Mouse (Mus musculus): ENCODE measurements at regions not wholly inside any gene's neighbourhood (a gene's known extent, or its start where the extent isn't known, plus 50 kb on each side); places are given as distances from the start of the nearest gene placed in this dataset.

DNA sequence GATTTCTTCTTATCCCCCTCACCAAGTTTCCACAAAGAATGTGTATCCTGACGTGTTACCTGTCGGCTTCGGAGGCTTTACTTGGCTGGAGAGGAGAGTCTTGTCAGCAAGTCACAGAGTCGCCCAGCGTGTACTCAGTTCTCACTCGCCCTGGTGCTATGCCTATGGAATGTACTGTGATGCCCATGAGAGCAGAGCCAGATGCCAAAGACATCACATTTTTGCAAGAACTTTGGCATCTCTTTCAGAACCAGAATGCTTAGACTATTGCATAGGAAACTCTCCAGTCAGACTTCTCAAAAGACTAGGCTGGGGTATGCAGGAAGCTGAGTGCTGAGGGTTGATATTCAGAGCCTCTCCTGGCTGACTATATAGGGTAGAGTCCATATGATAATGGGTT lies 99.3 kb upstream of the Tsc22d2 start:
- no peak for DNase-seq

DNA sequence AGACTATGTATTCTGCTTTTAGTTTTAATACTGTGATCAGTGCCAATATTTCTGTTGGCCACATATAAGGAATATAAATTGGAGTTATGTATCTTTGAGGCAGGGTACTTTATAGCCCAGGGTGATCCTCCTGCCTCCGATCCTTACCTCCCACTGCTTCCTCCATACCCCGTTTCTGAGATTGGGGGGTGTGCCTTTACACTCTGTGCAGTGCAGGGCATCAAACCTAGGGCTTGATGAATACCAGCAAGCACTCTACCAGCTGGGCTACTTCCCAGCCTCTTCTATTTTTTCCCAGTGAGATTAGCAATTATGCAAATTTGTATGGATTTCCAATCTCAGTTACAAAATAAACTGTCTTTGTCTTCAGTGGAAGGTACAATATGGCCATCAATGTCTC lies 97.3 kb upstream of the Tsc22d2 start:
- DNase-seq = no peak

DNA sequence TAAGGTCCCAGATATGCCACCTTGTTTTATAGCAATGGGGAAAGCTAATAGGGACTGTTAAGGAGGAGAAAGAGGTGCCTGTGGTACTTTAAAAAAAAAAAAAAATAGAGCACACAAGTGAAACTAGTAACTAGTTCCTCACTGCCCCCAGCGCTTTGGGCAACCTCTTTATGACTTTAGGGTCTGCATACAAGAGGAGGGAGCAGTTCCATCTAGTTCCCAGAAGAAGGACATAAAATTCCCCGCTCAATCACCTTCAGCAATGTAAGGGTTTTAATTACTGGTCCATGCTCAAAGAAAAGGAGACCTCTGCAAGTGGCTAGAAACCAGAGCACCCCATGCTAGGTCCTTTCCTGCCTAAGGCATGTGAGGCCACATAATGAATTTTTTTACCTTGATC lies 95.8 kb upstream of the Tsc22d2 start:
- no peak for DNase-seq

DNA sequence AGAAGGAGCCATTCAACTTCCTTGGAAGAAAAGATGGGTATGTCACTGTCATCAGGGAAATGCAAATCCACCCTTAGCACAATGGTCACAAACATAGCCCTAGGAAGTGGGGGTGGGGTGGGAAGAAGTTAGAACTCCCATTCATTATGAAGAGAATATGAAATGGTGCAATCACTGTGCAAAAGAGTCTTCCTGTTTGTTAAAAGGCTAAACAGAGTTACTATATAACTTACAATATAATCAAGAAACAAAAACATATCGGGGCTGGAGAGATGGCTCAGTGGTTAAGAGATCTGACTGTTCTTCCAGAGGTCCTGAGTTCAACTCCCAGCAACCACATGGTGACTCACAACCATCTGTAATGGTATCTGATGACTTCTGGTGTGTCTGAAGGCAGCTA lies 95.1 kb upstream of the Tsc22d2 start:
- DNase-seq = no peak

DNA sequence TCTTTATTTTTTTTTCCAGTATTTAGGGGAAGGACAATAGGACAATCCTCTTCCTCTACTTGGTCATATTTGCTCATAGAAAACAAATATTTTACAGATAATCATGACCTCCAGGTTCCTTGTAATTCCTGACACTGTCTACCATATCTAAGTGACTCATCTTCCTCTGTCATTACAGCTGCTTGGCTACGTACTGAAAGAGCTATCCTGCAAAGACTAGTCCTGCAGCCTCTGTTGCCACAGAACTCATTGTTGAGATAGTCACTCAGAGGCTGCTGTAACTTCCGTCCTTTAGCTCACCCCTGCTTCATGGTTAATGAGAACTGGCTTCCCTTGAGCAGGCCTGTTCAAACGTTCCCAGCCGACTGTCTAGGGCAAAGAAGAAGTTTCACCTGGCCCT lies 93.7 kb upstream of the Tsc22d2 start:
- DNase-seq = no peak

DNA sequence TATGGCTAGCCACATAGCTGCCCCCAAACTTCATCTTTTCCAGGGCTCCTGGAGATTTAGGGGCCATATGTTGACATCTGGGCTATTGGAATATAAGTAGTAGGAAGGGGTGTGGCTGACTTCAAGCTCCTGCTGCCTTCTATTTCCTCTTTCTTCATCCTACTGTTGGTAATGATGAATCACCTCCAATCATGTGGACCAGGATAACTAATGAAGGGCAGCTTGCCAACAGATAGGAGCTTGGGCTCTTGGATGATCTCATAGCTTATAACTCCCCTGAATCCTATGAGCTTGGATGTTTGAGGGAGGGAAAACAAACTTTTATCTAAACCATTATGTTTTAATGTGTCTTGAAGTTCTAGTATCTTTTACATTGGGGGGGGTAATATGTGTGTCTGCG lies 92.2 kb upstream of the Tsc22d2 start:
- DNase-seq = no peak

DNA sequence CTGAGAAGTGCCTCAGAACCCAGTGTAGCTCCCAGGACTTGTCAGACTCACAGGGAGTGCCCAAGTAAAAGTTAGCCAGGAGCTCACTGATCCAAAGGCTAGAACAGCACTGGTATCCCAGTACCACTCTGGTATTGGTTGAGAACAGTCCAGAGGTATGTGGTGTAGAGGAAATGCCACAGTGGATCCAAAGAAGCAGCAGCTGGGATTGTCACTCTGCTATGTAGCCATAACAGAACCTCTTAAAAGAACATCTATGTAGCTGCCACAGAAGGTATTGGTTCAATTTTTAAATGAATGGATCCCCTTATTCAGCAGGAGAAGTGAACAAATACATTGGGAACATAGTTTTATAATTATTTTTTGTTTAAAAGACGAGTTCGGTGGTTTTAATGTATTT lies 86.8 kb upstream of the Tsc22d2 start:
- no peak for DNase-seq

DNA sequence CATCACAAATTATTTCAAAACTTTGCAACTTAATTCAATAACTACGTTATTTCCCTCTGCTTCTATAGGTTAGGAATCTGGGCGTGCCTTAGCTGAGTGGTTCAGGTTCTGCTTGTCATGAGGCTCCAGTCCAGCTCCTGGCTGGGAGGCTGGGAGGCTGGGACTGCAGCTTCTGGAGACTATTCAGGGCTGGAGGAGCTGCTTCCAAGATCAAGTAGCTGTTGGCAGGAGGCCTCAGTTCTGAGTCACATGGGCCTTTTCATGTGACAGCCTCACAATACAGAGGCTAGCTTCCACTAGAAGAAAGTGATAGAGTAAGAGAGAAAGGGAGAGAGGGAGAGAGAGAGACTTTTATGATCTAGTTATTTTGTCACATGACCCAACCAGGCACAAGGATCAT lies 84.3 kb upstream of the Tsc22d2 start:
- DNase-seq = peak; percentile 66

DNA sequence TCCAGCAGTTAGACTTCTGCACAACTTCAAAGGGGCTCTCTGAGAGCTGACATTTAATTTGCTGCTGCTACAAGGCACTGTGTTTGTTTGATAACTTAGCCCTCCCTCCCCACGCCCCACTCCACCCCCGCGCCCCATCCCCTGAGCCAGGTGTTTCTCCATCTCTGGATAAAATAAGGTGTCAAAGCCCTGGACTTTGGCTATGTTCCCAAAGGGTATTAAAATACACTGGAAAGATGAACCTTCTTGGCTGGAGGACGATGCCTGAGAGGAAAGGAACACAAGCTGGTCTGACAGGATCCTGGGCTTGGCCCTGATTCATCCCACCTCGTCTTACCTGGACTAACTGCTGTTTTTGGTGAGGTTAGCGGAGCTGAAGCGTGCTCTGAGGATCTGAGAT lies 80.5 kb upstream of the Tsc22d2 start:
- DNase-seq = no peak

DNA sequence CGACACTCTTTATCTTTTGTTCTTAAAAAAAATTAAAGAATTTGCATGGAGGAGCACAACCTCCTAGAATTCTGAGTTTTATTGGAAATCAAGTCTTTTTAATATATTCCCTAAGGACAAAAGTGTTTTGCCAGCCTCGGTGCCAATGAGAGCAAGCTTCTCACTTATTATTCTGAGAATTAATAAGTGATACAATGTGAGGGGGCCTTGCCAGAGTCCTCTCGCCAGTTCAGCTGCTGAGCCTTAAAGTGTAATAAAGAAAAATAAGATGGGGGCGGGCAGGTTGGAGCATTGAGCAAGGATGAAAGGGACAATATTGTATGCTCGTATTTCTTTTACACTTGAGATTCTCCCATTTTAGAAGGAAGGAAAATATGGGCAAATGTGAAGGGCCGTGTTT lies 79.2 kb upstream of the Tsc22d2 start:
- no peak for DNase-seq

DNA sequence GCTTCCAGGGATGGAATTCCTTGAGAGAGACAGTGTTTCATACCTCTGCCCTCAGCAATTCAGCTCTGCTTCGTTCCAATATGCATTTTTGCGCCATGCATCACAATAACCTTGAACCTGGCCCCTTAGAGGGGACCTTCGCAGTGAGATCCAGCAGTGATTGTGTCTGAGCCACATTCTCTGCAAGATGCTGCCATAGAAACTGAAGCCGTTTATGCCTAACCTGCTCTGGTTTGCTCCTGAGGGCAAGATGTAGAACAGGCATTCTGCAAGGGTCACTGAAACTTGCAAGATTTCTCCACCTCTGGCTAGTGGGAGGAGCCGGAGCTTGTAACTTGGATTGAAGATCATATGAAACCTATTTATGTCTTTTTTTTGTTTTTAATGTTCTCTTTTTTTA lies 78.4 kb upstream of the Tsc22d2 start:
- DNase-seq = no peak

DNA sequence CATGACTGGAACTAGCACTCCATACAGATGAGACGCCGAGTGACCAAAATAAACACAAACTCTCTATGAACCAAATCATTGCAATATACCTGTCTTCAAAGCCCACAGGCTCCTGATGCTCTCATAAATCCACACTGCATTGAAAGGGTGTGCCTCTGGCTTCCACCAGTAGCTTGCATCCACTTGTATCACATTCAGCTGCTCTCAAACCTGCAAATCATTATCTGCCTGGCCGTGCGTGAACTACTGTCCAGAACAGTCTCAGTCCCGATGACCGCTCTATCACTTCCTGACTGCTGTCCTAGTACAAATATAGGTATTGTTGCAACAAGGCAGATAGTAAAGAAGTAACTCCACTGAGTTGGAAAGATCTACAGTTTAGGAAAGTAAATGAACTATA lies 77.9 kb upstream of the Tsc22d2 start:
- no peak for DNase-seq

DNA sequence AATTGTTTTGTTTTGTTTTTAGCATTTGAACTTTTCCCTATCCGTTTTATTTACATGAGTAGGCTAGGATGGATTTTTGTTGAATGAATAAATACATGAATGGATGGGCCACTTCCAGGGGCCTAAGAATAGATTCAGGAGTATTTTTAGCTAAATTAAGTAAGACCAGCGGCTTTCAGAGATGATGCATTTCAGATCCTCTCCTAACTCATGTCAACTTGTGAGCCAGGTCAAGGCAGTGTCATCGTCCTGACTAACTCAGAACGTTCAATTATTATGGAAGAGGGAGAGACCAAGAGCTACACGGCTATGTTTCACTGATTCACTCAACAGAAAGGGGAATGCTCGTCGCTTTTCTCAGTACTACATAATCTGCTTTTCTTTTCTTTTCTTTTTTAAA lies 75.5 kb upstream of the Tsc22d2 start:
- DNase-seq = peak; percentile 19

DNA sequence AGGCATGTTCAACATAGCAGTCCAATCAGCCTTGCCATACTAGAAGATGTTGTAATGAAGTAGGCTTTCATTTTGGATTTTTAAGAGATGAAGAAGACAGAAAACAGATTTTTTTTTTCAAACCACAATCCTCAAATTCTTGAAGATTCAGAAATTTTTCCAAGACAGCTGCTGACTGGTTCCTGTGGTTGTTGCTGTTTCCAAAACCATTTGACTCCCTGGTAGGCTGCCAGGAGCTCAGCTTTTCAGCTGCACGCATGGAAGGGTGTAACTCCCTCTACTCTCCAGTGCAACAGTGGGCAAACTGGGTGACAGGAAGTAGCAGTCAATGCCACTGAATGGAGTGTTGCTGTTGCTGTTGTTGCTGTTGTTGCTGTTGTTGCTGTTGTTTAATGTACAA lies 72.4 kb upstream of the Tsc22d2 start:
- no peak for DNase-seq

DNA sequence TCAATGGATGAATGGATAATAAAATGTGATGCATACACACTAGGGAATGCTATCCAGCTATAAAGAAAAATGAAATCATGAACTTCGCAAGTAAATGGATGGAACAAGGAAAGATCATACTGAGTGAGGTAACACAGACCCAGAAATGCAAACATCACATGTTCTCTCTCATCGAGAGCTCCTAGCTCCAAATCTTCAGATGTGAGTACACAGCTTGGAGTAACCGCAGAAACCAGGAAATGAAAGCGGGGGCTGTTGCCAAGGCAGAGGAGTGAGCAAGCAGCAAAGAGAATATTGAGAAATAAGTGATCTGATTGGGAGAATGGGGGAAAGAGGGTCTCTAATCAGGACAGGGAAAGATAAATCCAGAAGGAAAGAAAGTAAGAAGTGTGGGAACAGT lies 52.0 kb upstream of the Tsc22d2 start:
- no peak for DNase-seq

DNA sequence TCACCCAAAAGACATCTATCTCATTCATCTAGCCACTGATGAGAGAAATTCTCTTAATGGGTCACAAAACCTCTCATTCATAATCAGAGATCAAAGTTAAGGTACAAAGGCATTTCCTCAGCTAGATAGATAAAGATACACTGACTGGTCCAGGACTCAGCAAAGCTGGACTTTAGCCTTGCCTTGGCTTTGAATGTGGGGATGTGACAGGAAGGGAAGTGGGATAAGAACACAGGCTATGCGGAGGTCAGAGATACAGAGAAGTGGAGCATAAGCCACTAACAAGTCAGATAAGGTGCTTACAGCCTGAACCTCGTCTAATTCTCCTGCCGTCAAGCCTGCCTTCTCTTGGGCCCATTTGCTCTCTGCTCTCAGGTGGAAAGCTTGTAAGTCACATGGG lies 50.0 kb upstream of the Tsc22d2 start:
- no peak for DNase-seq

Measured in adrenal gland, postnatal 25 days (tissue).